Mouse (Mus musculus): Measurements from ENCODE around the gene Copa. TPM values are rescaled to one million over a fixed set of nuclear protein-coding genes. Genes with fewer than 3 reads are reported as not detected.

Copa gene
- total and polyA plus RNA-seq, 3 experiments: 81.2 to 118 (median 92.3) TPM

DNA sequence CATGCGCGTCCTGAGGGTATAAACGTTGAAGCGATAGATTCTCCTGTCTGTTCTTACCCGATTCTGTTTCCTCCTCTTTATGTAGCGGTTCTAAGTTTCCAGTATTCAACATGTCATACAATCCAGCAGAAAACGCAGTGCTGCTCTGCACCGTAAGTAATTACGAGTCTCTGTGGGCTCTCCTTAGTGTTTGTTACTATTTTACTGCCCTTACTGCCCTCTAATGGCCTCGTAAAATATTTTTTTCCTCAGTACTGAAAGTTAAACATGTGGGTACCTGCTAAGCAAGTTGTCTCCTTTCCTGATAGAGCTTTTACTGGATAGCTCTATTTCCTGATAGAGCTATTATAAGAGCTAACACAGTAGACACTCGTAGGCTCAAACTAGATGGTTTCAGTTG lies 22.8 kb downstream of the Copa start:
- TF ChIP-seq USF2 (IDR thresholded peaks at IDR 0.05; ENCODE audit: borderline replicate concordance in 1 of 2, insufficient read depth in 1 of 2, low read depth in 1 of 2, low read length in 2 of 2) (no peak), MYC (IDR thresholded peaks at IDR 0.05; ENCODE audit: low read depth, low read length) (no peak), TCF12 (IDR thresholded peaks at IDR 0.05; ENCODE audit: low read depth, low read length) (no peak), NRF1 (IDR thresholded peaks at IDR 0.05; ENCODE audit: insufficient read depth, low read depth, low read length, poor library complexity, severe bottlenecking) (no peak), ZNF384 (IDR thresholded peaks at IDR 0.05; ENCODE audit: low read depth, low read length) (no peak), MEF2A (IDR thresholded peaks at IDR 0.05; ENCODE audit: extremely low read depth, insufficient replicate concordance, low read depth, low read length, poor library complexity, severe bottlenecking) (no peak), MAFK (IDR thresholded peaks at IDR 0.05; ENCODE audit: borderline replicate concordance, low read depth, low read length) (no peak), E2F4 (IDR thresholded peaks at IDR 0.05; ENCODE audit: borderline replicate concordance, low read depth, low read length) (no peak), RAD21 (IDR thresholded peaks at IDR 0.05; ENCODE audit: low read depth, low read length) (no peak), RCOR1 (IDR thresholded peaks at IDR 0.05; ENCODE audit: low read depth, low read length) (no peak), NELFE (IDR thresholded peaks at IDR 0.05; ENCODE audit: low read depth, low read length) (no peak), HCFC1 (IDR thresholded peaks at IDR 0.05; ENCODE audit: low read depth, low read length) (no peak), ZC3H11A (IDR thresholded peaks at IDR 0.05; ENCODE audit: low read depth, low read length) (no peak), CTCF (IDR thresholded peaks at IDR 0.05 in 2 of 3, conservative IDR thresholded peaks at IDR 0.05 in 1 of 3; ENCODE audit: control insufficient read depth in 1 of 3, insufficient read depth in 1 of 3, low read depth in 2 of 3, low read length in 3 of 3, poor library complexity in 1 of 3, severe bottlenecking in 1 of 3) (no peak; a peak in 1 of 6 replicates)
- Histone ChIP-seq H3K4me3 (ENCODE audit: control insufficient read depth in 1 of 2, insufficient read depth in 1 of 2, low read depth in 2 of 2, low read length in 2 of 2) (no peak overlapping the region), H3K36me3 (ENCODE audit: control insufficient read depth in 1 of 2, insufficient read depth in 2 of 2, low read length in 2 of 2) (peaks cover 0 to 43% of the 10 kb centered on the region in 2 experiments; a peak in 2 of 4 replicates)

GRCm38 (mm10) chr1:172107777-172108477 lies 25.6 kb downstream of the Copa start:
- TF ChIP-seq TBP (IDR thresholded peaks at IDR 0.05; ENCODE audit: low read depth, low read length) (no peak), POLR2A (IDR thresholded peaks at IDR 0.05; ENCODE audit: control insufficient read depth in 1 of 2, insufficient read depth in 1 of 2, low read depth in 1 of 2, low read length in 2 of 2, poor library complexity in 1 of 2) (no peak), TCF12 (IDR thresholded peaks at IDR 0.05; ENCODE audit: low read depth, low read length) (no peak), MAX (IDR thresholded peaks at IDR 0.05; ENCODE audit: low read length) (no peak), ELF1 (IDR thresholded peaks at IDR 0.05; ENCODE audit: low read depth, low read length) (no peak), HCFC1 (IDR thresholded peaks at IDR 0.05; ENCODE audit: low read depth, low read length) (no peak), EP300 (IDR thresholded peaks at IDR 0.05; ENCODE audit: low read depth in 1 of 2, low read length in 2 of 2) (no peak), UBTF (IDR thresholded peaks at IDR 0.05; ENCODE audit: borderline replicate concordance, insufficient read depth, low read depth, low read length) (no peak), POLR2AphosphoS2 (IDR thresholded peaks at IDR 0.05; ENCODE audit: low read length) (no peak), GATA1 (IDR thresholded peaks at IDR 0.05; ENCODE audit: low read depth, low read length) (no peak), JUND (IDR thresholded peaks at IDR 0.05; ENCODE audit: low read depth, low read length) (no peak), ZC3H11A (IDR thresholded peaks at IDR 0.05; ENCODE audit: low read depth, low read length) (no peak), MXI1 (IDR thresholded peaks at IDR 0.05; ENCODE audit: low read depth, low read length) (no peak), TAL1 (IDR thresholded peaks at IDR 0.05; ENCODE audit: low read length) (no peak), USF2 (IDR thresholded peaks at IDR 0.05; ENCODE audit: borderline replicate concordance in 1 of 2, insufficient read depth in 1 of 2, low read depth in 1 of 2, low read length in 2 of 2) (no peak), MYC (IDR thresholded peaks at IDR 0.05; ENCODE audit: low read depth, low read length) (no peak)
- peaks cover 0 to 50% of the 10 kb centered on the region in 2 experiments; a peak in 2 of 4 replicates for H3K36me3 ChIP-seq (ENCODE audit: control insufficient read depth in 1 of 2, insufficient read depth in 2 of 2, low read length in 2 of 2)
- H3K79me2 ChIP-seq (ENCODE audit: control insufficient read depth, insufficient read depth, low read length, poor library complexity): no peaks in the 10 kb centered on the region
- no peaks in the 10 kb centered on the region for H3K27me3 ChIP-seq (ENCODE audit: control insufficient read depth in 1 of 2, insufficient read depth in 2 of 2, low read length in 2 of 2)
- no peak overlapping the region for H3K27ac ChIP-seq (ENCODE audit: control insufficient read depth, low read depth, low read length)
- no peaks in the 10 kb centered on the region for H3K4me1 ChIP-seq (ENCODE audit: control insufficient read depth in 1 of 2, insufficient read depth in 2 of 2, low read length in 2 of 2)
- no peak for DNase-seq (ENCODE audit: low read depth, low spot score)
- H3K9me3 ChIP-seq (replicated peaks; ENCODE audit: insufficient read depth, low read length): no peaks in the 10 kb centered on the region
- H3K4me3 ChIP-seq (ENCODE audit: control insufficient read depth in 1 of 2, insufficient read depth in 1 of 2, low read depth in 2 of 2, low read length in 2 of 2): no peak overlapping the region
- no peak overlapping the region for H3K9ac ChIP-seq (ENCODE audit: control insufficient read depth, low read depth, low read length, poor library complexity, severe bottlenecking)

More for the DNA sequence above, 22.8 kb downstream of the Copa start:
- Histone ChIP-seq H3K9ac (ENCODE audit: control insufficient read depth, low read depth, low read length, poor library complexity, severe bottlenecking) (no peak overlapping the region), H3K9me3 (replicated peaks; ENCODE audit: insufficient read depth, low read length) (no peaks in the 10 kb centered on the region), H3K27ac (ENCODE audit: control insufficient read depth, low read depth, low read length) (no peak overlapping the region), H3K4me1 (ENCODE audit: control insufficient read depth in 1 of 2, insufficient read depth in 2 of 2, low read length in 2 of 2) (no peaks in the 10 kb centered on the region), H3K27me3 (ENCODE audit: control insufficient read depth in 1 of 2, insufficient read depth in 2 of 2, low read length in 2 of 2) (no peaks in the 10 kb centered on the region), H3K79me2 (ENCODE audit: control insufficient read depth, insufficient read depth, low read length, poor library complexity) (no peaks in the 10 kb centered on the region)
- no peak for DNase-seq (ENCODE audit: low read depth, low spot score)
